Mouse (Mus musculus) T-helper 1 cell (primary cell): ENCODE results near the gene Olfr816.
"Not testable (repeated sequence)": the region's sequence is repeated elsewhere in the genome, so short reads cannot be mapped to it uniquely, and the experiment has no call there.

Experiments used
- in situ Hi-C: fragments of 300-600 bp; cut with MboI, MseI; formaldehyde crosslinking; loops from one replicate; pipeline ENCODE4 v1.15.1; 2025; ENCODE audit warnings: high pct_unique_total_duplicates

The Olfr816 gene

DNA sequence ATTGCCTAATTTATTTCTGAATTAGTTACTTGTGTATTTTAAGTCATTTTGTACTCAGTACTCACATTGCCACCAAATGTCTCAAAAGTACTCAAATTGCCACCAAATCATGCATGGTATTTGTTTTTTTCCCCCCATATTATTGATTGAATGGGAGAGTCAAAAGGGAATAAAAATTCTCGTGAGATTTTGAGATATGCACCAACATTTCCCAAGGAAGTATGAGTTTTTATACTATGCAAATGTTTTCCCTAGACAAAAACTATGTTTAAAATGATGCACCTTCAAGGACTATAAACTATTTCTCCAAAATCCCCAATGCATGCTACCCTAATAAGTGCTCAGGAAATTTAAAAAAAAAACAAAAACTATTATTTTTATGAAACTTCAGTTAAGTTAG is at the start of gene Olfr816:
Gene Olfr816 (minus strand): TSS at position 101 of the 400 bp plus-strand sequence.
- in situ Hi-C loops: no loop called here

DNA sequence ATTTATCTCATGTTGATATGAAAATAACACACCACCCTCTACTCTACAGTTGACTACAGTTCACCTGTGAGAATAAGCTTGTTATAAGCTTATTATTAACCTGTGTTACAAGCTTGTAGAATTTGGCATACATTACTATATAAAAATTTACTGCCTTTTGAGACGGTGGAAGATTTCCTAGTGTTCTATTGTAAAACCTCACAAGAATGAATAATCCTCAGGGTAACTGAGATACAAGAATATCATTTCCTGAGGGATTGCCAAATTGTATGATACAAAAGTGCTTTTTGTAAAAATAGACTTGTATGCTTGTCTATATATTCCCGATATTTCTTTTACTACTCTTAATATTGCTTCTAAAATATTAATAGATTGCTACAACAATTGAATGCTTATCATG is 33.6 kb upstream of the Olfr816 start, which contains the start of gene Olfr818:
Gene Olfr818 (minus strand): TSS at position 101 of the 400 bp plus-strand sequence.
- in situ Hi-C loops: no loop called here

DNA sequence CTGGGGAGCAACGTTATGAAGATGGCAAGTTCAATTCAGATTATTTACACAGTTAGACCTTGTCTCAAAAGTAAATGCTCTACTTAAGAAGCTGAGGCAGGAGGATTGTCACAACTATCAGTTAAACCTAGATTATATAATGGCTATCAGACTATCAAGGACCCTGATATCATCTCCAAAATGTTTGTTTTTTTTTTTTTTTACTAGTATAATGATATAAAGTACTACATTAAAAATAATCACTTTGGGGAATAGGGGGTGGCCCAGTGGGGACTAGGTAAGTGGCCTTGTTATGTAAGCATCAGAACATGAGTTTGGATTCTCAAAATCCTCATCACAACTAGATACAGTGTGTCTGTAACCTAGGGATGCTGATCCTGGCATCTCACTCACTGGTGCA is 9.6 kb downstream of the Olfr816 start, which contains the start of gene Olfr815:
Gene Olfr815 (minus strand): TSS at position 101 of the 400 bp plus-strand sequence.
- in situ Hi-C loops: not testable (repeated sequence)

DNA sequence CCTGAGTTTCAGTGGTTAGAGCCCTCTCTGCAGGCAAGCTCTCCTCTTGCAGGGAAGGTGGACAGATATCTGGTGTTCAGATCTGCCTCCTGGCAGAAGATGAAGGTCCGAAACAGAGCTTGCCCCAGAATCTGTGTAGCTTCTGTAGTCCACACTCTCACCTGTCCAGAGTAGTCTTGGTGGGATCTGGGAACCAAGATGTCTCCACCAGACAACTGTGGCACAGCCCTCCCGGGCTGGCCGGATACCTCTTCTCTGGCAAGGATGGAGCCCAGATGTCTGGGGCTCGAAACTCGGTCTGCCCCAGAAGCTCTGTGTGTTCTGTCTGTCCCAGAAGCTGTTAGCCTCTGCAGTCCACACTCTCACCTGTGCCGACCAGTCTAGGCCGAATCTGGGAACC is 29.5 kb downstream of the Olfr816 start:
- in situ Hi-C loops: no loop called here

DNA sequence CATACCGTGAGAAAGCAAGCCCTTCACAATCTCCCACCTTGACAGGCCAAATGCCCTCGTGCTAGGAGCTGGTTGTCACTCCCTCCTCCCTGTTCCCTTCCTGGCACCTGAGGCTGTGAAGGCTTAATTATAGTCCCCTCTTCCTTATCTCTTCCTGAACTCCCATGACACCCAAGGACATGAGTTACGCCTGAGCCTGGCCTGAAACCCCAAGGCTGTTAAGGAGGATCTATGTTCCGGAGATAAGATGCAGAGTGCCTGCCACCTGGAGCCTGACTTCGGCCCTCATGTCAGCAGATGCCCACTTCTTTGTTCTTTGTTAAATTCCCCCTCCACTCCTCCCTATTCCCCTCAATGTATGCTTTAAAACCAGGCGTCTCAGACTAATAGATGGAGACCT is 29.9 kb downstream of the Olfr816 start:
- in situ Hi-C loops: not testable (repeated sequence)

DNA sequence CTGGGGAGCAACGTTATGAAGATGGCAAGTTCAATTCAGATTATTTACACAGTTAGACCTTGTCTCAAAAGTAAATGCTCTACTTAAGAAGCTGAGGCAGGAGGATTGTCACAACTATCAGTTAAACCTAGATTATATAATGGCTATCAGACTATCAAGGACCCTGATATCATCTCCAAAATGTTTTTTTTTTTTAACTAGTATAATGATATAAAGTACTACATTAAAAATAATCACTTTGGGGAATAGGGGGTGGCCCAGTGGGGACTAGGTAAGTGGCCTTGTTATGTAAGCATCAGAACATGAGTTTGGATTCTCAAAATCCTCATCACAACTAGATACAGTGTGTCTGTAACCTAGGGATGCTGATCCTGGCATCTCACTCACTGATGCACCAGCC is 35.6 kb downstream of the Olfr816 start, which contains the start of gene Olfr814:
Gene Olfr814 (minus strand): TSS at position 101 of the 400 bp plus-strand sequence.
- in situ Hi-C loops: not testable (repeated sequence)
